Mouse (Mus musculus) kidney, embryonic 15.5 days (tissue): ENCODE results near the gene Vmn1r67. TPM values are rescaled to one million over a fixed set of nuclear protein-coding genes. Genes with fewer than 3 reads are reported as not detected.

Experiments used
- ATAC-seq: fragments of 200-750 bp; cut with Nextera tagmentation; replicated peaks from 2 replicates; pipeline ENCODE4 v1.8.0; 2017; ENCODE audit warnings: moderate TSS enrichment; ENCODE audit not compliant: low FRiP score
- H3K27ac ChIP-seq: fragments of 300-500 bp; sonication (generic); 2 replicates; pipeline ENCODE4 v1.5.1; 2015; ENCODE audit warnings: mild to moderate bottlenecking, inconsistent platforms
- H3K27me3 ChIP-seq: fragments of 300-500 bp; sonication (generic); 2 replicates; pipeline ENCODE4 v1.6.1; 2015; ENCODE audit warnings: inconsistent platforms
- H3K36me3 ChIP-seq: fragments of 300-500 bp; sonication (generic); 2 replicates; pipeline ENCODE4 v1.6.1; 2015; ENCODE audit warnings: inconsistent platforms
- H3K4me1 ChIP-seq: fragments of 300-500 bp; sonication (generic); 2 replicates; pipeline ENCODE4 v1.6.1; 2015; ENCODE audit warnings: inconsistent platforms
- H3K4me2 ChIP-seq: fragments of 300-500 bp; sonication (generic); 2 replicates; pipeline ENCODE4 v1.6.1; 2015; ENCODE audit warnings: moderate library complexity, mild to moderate bottlenecking, inconsistent platforms
- H3K4me3 ChIP-seq: fragments of 300-500 bp; sonication (generic); replicated peaks from 2 replicates; pipeline ENCODE4 v1.5.1; 2015; ENCODE audit warnings: mild to moderate bottlenecking, inconsistent platforms
- H3K9ac ChIP-seq: fragments of 300-500 bp; sonication (generic); 2 replicates; pipeline ENCODE4 v1.6.1; 2015; ENCODE audit warnings: mild to moderate bottlenecking, inconsistent platforms
- H3K9me3 ChIP-seq: fragments of 300-500 bp; sonication (generic); replicated peaks from 2 replicates; pipeline ENCODE4 v1.6.1; 2016; ENCODE audit warnings: inconsistent platforms
- WGBS: fragments of 180-500 bp; shearing (Covaris S2); methylation state at CpG from one replicate; pipeline ENCODE4 v1.1.7; 2015; ENCODE audit warnings: mixed read lengths; 5-methylcytosine and 5-hydroxymethylcytosine counted together
- polyA plus RNA-seq: library from polyadenylated mRNA; unstranded; fragments of >200 nt; fragmentation: Nextera tagmentation; extraction: Ambion mirVana; gene quantifications from 2 replicates; pipeline ENCODE4 v1.2.1, GENCODE M21; 2015

Gene Vmn1r67
- polyA plus RNA-seq, result not detected in 2 replicates

- Histone ChIP-seq H3K4me1 (no peaks in the 10 kb centered on the region), H3K27ac (no peak within 1 kb of the TSS), H3K4me3 (no peak within 1 kb of the TSS), H3K9ac (no peak within 1 kb of the TSS), H3K36me3 (no peaks in the 10 kb centered on the region), H3K4me2 (no peak within 1 kb of the TSS), H3K27me3 (no peaks in the 10 kb centered on the region), H3K9me3 (peaks cover 3% of the 10 kb centered on the region; the same call in 1 of the 2 replicates)
- no peak for ATAC-seq
Measured at GRCm38 (mm10) chr7:10443031-10443430, at the start of gene Vmn1r67. Vmn1r67 (plus strand) TSS chr7:10443331.

- Histone ChIP-seq H3K36me3 (no peaks in the 10 kb centered on the region), H3K4me2 (no peak overlapping the region), H3K4me3 (no peak overlapping the region), H3K27ac (no peak overlapping the region), H3K27me3 (no peaks in the 10 kb centered on the region), H3K9ac (no peak overlapping the region), H3K4me1 (no peaks in the 10 kb centered on the region), H3K9me3 (no peaks in the 10 kb centered on the region)
- 72% methylated on average over 3 of the region's 3 CpGs for WGBS
- ATAC-seq, result no peak
Measured at GRCm38 (mm10) chr7:10458166-10458565, 15.0 kb downstream of the Vmn1r67 start.

DNA sequence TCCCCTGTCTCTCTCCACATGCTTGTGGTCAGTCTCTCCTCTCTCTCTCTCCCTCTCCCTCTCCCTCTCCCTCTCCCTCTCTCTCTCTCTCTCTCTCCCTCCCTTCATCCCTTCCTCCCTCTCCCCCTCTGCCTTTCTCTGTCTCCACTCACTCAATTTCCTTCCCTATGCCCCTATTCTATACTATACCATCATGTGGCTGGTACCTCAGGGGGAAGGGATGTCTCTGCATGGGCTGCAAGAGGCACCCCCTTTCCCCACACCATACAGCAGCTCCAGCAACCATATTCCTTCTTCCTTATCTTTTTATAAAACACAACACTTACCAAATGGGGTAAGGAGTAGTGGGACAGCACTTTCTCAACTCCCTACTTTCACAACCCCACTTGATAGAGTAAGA lies 36.7 kb downstream of the Vmn1r67 start:
- H3K4me3 ChIP-seq, result no peak overlapping the region
- ATAC-seq, result no peak
- no peaks in the 10 kb centered on the region for H3K4me1 ChIP-seq
- no peak overlapping the region for H3K4me2 ChIP-seq
- H3K9ac ChIP-seq, result no peak overlapping the region
- no peaks in the 10 kb centered on the region for H3K36me3 ChIP-seq
- no peak overlapping the region for H3K27ac ChIP-seq
- H3K9me3 ChIP-seq, result no peaks in the 10 kb centered on the region
- H3K27me3 ChIP-seq, result no peaks in the 10 kb centered on the region

- Histone ChIP-seq H3K27me3 (no peaks in the 10 kb centered on the region), H3K9ac (no peak overlapping the region), H3K4me3 (peak overlapping the region; percentile 19; the same call in 1 of the 2 replicates), H3K4me2 (peak overlapping the region; percentile 39), H3K4me1 (no peaks in the 10 kb centered on the region), H3K9me3 (no peaks in the 10 kb centered on the region), H3K27ac (no peak overlapping the region), H3K36me3 (no peaks in the 10 kb centered on the region)
- 66% methylated on average over 18 of the region's 18 CpGs for WGBS
- ATAC-seq, result no peak
Measured at GRCm38 (mm10) chr7:10480588-10481233, 37.6 kb downstream of the Vmn1r67 start.

- Histone ChIP-seq H3K9ac (peak within 1 kb of the TSS; percentile 63), H3K4me2 (peak within 1 kb of the TSS; percentile 64), H3K27ac (0 out of 2 replicates have a peak within 1 kb of the TSS, but pooled peaks have one; percentile 16), H3K27me3 (no peaks in the 10 kb centered on the region), H3K36me3 (peaks cover 27% of the 10 kb centered on the region), H3K4me3 (peak within 1 kb of the TSS; percentile 66), H3K9me3 (no peaks in the 10 kb centered on the region), H3K4me1 (peaks cover 14% of the 10 kb centered on the region)
- ATAC-seq, result peak; percentile 99
- under 1% methylated on average over 33 of the region's 33 CpGs for WGBS
Measured at GRCm38 (mm10) chr7:10494786-10495521, 51.8 kb downstream of the Vmn1r67 start, which contains the start of gene Zik1. Zik1 (minus strand) TSS chr7:10495394.

DNA sequence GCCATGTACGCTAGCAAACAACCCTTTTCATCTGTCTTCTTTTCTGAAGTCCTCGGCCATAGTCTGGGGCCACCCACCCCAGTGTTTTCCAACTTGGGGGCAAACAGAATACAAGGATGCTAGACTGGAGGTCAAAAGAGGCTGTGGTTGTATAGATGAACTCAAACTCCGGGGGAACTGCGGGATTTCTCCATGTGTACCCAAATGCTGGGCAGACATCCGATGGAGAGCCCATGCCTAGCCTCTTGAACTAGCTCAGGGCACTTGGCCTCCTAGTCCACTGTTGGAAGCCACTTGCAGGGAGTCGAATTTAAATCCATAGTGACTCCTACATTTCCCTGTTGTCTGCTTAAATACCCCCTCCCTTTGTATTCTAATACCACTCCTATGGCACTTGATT lies 52.4 kb downstream of the Vmn1r67 start:
- Histone ChIP-seq H3K36me3 (peaks cover 21% of the 10 kb centered on the region), H3K4me1 (peaks cover 14% of the 10 kb centered on the region), H3K4me2 (peak overlapping the region; percentile 64), H3K27ac (no peak overlapping the region), H3K27me3 (no peaks in the 10 kb centered on the region), H3K9ac (no peak overlapping the region), H3K4me3 (peak overlapping the region; percentile 66), H3K9me3 (no peaks in the 10 kb centered on the region)
- 39% methylated on average over 6 of the region's 6 CpGs for WGBS
- ATAC-seq, result no peak; the same call in 1 of the 2 replicates

Other genes with a start within 250 kb of the Vmn1r67 start
- not detected in 2 replicates for gene Vmn1r66, start 165.3 kb upstream of the Vmn1r67 start, polyA plus RNA-seq
- 12.3 and 12.5 TPM in 2 replicates for gene Zik1, start 52.1 kb downstream of the Vmn1r67 start, polyA plus RNA-seq
- not detected in 2 replicates for gene Vmn1r68, start 115.2 kb downstream of the Vmn1r67 start, polyA plus RNA-seq
- not detected in 2 replicates for gene Vmn1r69, start 170.3 kb downstream of the Vmn1r67 start, polyA plus RNA-seq
- gene Vmn1r70, start 188.2 kb downstream of the Vmn1r67 start, polyA plus RNA-seq, result not detected in 2 replicates
- not detected in 2 replicates for gene Nlrp4b, start 244.5 kb downstream of the Vmn1r67 start, polyA plus RNA-seq